Mouse (Mus musculus) monocyte, adult 5-6 weeks (primary cell): Measurements from ENCODE around the gene Lemd1. TPM values are rescaled to one million over a fixed set of nuclear protein-coding genes. Genes with fewer than 3 reads are reported as not detected.

Experiments used
- ATAC-seq: fragments of 153-309, 156-312 bp; replicated peaks from 2 replicates; pipeline ENCODE4 v1.8.0; 2017; ENCODE audit warnings: mild to moderate bottlenecking; ENCODE audit not compliant: low TSS enrichment, insufficient number of reproducible peaks, severe bottlenecking, poor library complexity, low FRiP score
- total RNA-seq: library from RNA; stranded (forward); fragments of 200-1000, 200-491, 200-594 nt; gene quantifications from 3 replicates; pipeline ENCODE4 v1.2.3, GENCODE M21; 2017

Lemd1 gene
- 1.8 TPM in 1 of 3 replicates, not detected in the others for total RNA-seq

DNA sequence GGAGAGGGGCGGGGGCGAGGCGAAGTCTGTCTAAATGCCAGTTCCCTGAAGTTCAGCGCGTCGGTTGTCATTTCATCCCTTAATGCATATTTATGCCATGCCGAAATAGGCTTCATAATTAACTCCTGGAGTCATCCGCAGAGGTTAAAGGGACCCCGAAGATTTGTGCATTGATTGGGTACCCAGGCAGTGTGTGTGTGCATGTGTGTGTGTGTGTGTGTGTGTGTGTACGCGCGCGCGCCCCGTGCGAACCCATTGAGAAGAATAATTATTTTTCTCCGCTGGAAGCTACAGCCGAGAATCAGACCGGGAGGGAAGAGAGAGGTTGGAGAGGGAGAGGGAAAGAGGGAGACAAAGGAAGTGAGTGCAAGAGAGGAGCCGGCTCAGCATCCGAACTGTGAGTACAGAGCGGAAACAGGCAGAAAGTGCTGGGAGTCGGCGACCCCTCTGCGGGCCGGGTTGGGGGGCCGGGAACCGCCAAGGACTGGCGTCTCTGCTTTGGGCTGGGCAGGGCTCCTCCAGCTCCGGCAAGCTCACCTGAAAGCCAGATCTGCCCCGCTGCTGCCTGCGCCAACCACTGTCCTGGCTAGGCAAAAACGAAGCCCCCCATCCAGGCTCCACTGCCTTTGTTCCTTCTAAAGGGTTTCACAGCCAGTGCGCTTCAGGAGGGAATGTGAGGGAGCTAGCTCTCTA, at the start of gene Lemd1, which contains the start of gene AC124108.1:
TSS of gene Lemd1 (plus strand) at position 339 of the 693 bp plus-strand sequence.
TSS of gene AC124108.1 (plus strand) at position 365 of the 693 bp plus-strand sequence.
- no peak for ATAC-seq

DNA sequence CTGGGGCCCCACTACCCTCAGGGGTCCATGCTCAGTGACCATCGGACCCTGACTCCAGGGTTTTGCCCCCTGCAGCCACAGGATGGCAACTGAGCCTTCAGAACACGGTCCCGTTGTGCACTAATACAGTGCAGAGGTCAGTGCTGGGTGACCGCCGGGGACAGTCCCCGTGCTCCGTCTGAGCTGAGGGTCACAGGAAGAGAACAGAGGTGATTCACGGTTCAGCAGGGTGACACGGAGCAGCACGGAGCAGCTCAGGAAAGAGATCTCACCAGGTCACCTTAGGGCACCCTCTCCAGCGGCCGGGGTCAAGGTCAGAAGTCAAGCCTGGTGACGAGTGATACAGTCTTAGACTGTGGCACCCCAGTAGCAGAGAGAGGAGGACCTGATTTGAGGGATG, 49.5 kb upstream of the Lemd1 start:
- ATAC-seq, result no peak

DNA sequence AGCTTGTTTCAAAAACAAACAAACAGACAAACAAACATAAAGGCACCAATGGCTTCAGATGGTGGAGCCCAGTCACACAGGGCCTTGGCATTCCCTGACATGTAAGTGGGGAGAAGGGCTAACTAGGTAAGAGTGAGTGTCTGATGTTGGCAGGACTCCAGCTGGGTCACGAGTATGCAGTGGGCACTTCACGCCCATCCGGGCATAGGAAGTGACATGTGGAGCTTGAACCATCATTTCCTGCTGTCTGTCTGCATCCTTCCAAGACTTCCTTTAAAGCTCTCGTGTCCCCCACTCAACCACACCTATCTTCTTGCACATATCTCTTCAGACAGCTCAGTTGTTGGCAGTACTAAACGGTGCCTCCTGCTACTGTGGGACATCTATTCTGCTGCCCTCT, 48.2 kb upstream of the Lemd1 start:
- ATAC-seq, result no peak; the same call in 1 of the 2 replicates

DNA sequence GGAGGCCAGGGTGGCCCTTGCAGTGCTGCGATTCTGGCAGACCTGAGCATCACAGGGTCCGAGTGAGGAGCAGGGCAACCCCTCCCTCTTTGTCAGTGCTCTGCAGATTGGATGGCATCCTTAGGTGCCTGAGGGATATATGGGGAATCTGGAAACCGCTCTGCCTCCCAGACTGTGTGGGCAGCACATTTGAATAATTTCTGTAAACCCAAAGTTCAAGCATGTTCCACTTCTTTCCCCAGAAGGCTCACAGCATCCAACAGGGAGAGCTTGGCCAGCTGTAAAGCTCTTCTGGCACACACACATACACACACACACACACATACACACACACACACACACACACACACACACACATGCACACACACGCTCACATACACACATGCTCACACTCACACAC, 47.5 kb upstream of the Lemd1 start:
- ATAC-seq, result no peak

DNA sequence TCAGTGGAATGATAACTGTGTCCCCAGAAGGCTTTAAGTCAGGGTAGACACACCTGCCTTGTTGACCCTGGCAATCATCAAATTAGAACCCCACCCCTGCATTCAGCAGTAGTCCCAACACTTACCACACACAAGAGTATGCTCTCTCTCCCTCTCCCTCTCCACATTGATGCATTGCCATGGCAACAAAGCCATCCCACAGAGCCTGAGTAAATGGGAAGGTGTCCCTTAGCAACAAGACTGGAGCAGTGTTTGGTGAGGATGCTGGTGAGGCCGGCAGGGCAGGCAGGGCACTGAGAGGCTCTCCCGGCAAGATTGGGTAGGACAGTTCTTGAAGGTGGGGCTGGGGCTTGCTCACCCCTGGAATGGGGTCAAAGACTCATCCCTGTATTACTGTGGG, 47.0 kb upstream of the Lemd1 start:
- no peak for ATAC-seq

DNA sequence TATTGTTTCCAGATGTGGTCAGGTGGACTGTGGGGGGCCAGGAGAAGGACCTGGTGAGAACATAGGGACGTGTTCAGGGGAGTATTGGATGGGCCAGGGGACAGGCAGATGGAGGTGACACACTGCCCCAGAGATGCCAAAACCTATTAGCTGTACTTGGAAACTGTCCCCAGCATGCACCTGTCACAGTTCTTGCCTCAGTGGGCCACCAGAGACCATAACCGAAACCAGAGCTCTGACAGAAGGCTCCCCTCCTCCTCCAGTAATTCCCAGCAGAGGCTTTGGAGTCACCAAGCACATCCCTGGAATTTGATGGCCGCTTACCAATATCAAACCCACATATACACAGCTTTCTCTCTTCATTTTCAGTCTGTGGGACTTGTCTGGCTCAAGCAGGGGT, 46.4 kb upstream of the Lemd1 start:
- no peak for ATAC-seq

DNA sequence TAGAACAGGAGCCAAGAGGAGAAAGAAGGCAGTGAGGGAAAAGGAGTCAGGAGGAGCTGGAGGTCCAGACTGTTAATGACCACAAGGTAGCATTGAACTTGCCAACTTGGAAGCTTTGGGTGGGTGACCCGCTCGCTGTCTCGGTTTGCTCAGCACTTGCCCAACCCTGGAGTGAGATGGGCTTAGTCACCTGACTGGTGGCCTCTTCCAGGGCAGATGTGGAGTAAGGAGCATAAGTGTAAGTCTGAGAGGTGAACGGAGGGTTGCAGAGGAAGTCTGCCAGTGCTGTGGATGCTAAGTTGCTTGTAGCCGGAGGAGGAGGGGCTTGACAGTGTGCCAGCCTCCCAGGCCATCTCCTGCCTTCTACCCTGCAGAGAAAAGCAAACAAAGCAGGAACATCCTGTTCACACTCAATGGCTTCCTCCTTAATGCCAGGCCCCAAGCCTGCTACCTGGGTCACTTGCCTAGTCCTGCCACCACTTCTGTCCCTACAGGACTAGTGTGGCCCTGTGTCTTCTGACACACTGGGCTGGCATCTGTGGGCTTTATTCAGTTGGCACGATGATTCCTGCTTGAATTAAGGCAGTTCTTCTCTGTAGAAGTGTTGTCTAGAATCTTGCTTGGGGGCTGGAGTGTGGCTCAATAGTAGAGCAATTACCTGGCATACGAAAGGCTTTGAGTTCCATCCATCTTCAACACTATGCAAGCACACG, 45.1 kb upstream of the Lemd1 start:
- ATAC-seq, result no peak

DNA sequence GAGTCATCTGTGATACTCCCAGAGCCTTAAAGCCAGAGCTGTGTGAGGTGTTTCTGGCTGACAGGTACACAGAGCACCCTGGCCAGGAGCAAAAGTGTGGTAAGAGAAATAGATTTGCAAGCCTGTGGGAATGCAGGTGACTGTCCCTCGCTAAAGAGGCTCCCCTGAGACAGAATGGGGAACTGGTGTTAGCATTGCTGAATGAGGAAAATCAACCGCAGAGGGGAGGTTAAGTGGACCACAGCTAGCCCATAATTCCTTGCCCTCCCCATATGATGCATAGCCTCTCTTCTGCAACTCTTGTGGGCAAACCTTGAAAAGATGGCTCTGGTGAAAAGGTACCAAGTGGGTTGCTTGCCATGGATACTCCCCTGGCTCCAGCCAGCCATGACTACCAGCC, 41.8 kb upstream of the Lemd1 start:
- no peak for ATAC-seq

DNA sequence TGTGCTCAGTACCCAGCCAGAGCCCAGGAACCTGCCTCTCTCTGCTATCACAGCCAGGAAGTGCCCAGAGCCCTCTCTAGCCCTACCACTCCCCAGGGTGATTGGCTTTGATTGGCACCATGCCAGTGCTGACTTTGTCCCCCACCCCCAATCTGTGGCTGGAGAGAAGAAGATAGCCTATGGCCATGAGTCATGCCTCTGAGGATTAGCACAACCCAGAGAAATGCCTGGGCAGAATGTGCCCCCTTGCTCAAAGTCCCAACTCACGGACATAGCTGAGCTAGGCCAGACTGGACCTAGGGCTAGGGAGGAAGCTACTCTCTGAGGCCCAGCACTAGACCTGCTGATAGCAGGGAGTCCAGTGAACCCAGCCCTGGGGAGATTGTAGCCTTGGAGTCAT, 41.1 kb upstream of the Lemd1 start:
- ATAC-seq, result no peak

DNA sequence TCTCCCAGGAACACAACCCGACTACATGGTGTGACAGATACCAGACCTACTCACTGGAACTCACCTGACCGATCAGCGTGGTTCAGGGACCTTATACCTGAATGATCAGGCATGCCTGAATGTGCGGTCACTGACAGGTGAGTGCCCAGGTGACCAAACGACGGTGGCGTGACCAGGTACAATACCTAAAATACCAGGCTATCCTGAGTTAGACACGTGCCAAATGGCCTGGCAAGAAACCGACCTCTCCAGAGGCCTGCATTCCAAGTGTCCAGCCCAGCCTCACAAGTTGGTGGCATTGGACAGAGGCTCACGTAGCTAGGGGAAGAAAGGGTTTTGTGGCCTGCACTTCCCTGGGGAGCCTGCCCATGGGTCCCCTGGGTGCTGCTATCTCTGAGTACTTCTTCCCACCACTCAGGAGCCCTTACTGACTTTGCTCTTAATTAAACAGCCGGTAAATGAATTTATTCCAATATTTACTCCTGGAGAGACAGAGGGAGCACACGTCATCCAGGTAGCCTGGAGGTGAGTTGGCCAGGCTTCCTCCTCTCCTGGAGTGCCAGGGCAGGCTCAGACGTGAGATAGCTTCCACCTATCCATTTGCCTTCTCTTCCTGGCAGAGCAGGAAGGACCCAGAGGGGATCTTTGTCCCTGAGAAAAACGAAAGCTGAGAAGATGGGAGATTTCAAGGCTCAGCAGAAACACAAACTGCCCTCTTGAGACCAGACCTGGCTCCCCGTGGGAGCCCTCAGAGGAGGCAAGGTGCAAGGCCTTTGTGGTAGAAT, 40.2 kb upstream of the Lemd1 start:
- ATAC-seq, result no peak

DNA sequence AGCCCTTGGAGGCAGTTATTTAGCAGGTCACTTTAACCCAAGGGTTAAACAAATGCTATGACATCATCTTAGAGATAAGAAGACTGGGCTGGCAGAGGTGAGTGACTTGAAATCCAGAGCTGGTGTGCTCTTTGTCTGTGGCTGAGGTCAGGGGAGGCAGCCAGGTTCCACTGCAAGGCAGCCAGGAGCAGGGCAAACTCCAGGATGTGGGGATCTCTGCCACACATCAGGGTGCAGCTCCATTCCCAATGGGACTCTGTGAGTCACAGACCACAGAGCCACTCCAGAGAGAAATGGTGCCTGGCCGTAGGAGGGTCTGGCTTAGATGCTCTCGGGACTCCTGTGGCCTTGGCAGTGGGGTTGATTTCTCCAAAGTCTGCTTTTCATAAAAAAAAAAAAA, 39.3 kb upstream of the Lemd1 start:
- no peak for ATAC-seq

DNA sequence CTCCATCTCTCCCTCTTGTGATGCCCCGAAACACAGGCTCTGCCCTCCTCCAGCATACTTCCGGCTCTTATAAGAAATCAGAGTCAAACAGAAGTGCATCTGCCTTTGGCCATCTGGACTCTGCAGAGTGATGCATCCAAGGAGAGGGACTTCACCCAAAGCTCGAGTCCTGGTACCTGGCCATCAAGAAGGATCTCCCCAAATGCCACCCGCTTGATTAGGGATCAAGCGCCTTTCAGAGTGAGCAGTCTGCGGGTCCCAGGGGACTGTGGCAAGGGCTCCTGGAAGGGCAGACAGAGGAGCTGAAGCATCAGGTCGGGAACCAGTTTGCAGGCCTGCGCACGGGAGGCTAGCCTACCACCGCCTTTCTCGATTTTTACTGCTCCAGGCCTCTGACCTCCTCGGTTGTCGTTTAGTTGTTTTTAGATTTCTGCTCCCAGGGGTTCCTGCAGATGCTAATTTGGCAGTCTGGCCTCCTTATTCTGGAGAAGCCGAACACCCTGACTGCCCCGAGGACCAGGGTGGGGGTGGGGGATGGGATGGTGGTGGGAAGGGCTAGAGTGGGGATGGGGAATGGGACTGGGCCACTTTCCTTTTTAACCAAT, 38.0 kb upstream of the Lemd1 start:
- ATAC-seq, result no peak

DNA sequence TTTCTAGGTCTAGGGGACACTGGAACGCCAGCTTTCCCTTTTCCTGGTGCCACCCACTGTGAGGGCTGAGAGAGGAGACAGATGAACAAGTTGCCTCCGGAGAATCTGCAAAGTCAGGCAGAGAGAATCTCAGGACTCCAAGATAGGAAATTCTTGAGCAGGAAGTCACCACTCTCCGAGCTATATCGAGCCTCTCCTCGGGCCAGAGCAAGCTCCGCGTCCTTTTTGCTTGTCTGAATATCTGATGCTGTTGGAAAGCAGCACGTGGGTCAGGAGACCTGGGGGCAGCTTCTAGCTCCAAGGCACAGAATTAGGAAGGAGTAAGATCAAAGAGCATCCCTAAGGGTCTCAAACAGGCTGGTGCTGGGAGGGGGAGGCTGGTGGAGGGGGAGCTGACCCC, 37.5 kb upstream of the Lemd1 start:
- ATAC-seq, result no peak

DNA sequence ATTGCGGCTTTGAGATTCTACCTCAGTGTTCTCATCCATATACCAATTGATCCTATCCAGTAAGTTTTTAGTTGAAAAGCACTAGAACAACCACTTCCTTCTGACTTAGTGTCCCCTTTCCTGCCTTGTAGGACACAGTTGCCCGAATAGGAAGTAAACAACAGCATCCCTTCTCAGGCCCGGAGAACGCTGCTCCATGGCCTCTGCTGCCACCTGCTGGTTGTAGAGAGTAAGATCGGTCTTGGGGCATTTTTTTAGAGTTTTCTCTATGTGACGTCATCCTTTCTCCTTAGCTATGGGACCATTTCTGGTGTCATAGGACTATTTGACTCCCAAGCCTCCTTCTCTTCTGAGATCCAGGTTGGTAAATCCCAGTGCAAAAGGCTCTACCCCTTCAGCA, 35.5 kb upstream of the Lemd1 start:
- ATAC-seq, result peak; percentile 72

DNA sequence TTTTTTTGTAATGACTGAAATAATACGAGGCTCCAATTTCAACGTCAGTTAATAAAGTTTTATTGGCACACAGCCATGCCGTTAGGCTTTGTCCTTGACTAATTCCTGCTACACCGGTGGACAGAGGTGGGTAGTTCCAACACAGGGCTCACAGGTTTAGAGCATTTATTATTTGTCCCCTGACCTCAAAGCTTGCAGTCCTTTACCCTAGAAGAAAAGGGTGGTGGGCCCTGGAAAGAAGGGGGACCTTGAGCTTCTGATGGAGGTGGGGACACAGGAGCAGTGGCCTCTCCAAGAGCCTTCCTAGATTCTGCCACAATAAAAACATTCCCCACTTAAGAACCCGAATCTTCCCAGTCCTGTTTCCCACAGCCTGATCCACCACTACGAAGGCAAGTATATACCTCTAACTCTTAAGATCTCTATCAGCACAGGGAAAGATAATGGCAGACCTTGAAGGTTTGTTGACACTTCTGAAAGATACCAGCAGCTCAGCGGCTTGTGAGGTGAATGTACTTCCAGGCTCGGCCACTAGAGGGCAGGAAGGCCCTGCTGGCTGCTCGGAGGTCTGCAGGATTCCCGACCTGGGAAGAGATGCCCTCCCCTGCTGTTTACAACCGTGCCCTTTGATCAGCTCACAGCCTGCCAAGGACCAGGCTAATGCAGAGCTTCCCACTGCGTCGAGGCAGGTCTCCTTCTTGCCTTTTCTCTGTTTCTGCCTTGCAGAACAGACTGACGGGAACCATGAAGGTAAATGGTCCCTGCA, 34.0 kb upstream of the Lemd1 start:
- peak; percentile 54 for ATAC-seq

DNA sequence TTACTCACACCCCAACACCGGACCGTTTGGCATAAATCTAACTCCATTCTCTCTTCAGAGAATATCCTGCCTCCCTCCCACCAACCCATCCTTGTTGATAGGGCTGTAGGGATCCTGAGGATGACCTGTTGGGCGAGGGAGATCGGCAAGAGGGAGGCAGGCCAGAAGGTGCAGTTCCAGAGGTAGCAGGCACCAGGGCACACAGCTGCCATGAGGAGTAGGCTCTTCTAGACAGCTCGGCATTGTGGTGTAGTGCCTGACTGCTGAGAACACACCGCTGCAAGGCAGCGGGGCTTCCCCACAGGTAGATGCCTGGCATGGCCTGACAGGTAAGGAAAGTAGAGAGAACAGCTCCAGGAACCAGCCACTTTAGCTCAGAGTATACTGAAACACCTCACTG, 33.4 kb upstream of the Lemd1 start:
- no peak for ATAC-seq

DNA sequence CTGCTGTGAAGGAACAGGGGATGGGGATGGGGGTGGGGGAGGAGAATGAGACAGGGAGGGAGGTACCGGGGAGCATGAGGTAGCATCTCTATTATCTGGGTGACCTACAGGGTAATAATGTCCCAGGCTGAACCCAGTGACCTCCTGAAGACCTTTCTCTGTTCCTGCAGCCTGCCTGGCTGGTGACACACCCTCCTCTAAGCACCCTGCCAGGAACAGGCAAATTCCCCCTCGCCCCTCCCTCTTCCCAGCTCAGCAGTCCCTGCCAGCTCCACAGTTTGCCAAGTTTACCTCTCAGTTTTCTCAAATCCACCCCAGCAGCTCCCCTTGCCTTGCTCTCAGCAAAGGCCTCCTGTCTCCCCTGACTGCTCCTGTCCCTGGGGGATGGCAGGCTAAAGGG, 32.5 kb upstream of the Lemd1 start:
- ATAC-seq, result no peak

DNA sequence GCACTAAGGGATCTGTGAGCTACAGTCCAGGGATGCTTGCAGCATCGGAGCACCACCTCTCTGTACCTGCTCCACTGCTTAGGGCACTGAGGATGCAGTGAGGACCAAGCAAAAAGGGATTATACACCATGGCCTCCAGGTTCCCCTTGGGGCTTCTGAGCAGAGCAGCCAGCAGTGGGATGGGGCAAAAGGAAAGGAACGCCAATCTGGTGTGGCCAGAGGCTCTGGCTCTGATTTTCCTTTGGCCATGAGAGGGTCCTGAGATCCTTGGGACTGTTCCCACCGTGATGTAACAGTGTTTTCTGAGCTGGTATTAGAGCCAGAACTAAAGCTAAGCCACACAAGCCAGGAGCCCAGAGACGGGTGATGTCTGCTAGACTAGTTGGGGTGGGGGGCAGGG, 31.6 kb upstream of the Lemd1 start:
- no peak for ATAC-seq
